Mouse (Mus musculus) mesoderm, embryonic 11.5 days (tissue): ENCODE data around the gene Olfr251.
"Not testable (repeated sequence)": the region's sequence is repeated elsewhere in the genome, so short reads cannot be mapped to it uniquely, and the experiment has no call there.

Experiments used
- DNase-seq: peaks from one replicate; pipeline ENCODE4 v3.0.0-alpha.2; 2012; ENCODE audit warnings: low read depth, low spot score

The Olfr251 gene

GRCm38 (mm10) chr9:38376786-38377185 lies at the start of gene Olfr251:
Gene Olfr251 (plus strand): TSS chr9:38377086.
- DNase-seq: no peak

DNA sequence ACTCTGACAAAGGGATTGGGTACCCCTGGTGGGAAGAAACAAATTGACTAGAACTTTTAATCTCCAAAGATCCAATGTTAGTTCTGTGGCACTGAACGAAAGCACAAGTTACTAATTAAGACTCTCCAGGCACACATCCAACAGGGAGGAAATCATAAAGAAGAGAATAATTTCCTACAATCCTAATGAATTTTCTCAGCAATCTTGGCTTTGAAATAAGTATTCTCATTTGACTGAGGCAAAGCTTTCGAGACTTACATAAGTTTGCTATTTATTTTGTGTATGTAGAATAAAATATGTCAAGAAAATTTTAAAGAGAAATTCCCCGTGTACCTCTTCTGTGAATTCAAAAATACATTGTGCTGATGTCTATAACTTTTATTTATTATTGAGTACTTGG lies 48.1 kb upstream of the Olfr251 start, which contains the start of gene Olfr25:
Olfr25 (plus strand) TSS at position 301 of the 400 bp plus-strand sequence.
- no peak for DNase-seq

DNA sequence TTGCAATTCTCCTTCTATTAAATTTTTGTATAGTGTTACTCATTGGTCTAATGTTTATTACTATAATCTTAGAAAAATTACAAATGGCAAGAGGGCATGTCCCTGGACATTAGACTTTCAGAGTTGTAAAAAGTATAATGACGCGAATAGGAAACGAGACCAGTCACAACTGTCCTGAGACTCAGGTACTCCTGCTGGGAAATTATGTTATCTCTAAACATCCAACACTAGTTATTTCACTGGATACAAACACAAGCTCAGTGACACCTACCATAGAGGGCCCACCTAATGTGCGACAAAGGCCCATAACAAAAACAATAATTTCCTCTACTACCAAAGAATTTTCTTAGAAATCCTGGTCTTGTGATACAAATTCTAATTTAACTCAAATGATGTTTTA lies 28.8 kb upstream of the Olfr251 start, which contains the start of gene Olfr898:
Olfr898 (plus strand) TSS at position 301 of the 400 bp plus-strand sequence.
- DNase-seq: no peak

DNA sequence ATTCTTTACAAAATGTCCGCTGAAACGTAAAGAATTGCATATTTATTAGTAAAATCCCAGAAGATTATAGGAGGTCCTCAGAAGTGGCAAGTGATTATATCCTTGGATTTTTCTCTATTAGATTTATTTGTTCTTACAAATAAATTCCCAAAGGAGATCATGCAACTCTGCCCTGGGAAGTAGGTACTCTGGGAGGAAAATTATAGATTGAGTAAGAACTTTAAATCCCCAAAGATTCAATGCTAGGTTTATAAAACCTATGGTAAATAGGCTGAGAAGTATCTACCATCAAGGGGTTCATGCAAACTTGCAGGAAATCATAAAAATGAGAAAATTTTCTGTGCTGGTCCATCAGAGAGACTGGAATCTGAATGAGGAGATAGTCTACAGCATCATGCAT lies 10.3 kb upstream of the Olfr251 start, which contains the start of gene Olfr250:
Olfr250 (plus strand) TSS at position 301 of the 400 bp plus-strand sequence.
- DNase-seq: no peak

DNA sequence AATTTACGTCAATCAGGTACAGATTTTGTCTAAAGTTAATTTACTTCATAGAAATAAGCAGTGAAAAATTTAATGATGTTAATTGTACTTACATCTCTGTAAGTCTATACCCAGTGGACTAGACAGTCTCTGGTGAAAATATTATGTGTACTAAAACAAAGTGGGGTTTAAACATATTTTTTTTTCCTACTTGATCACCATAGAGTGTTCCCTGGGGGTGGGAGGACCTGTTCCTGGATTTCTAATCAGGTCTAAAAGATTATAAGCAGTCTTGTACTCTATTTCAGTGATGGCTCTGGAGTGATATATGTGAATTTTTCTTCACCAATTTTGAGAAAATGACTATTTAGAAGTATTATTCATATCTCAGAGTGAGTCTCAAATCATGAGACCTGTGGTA lies 24.5 kb downstream of the Olfr251 start, which contains the start of gene Olfr147:
Olfr147 (plus strand) TSS at position 301 of the 400 bp plus-strand sequence.
- DNase-seq: no peak

GRCm38 (mm10) chr9:38407502-38407901 lies 30.6 kb downstream of the Olfr251 start:
- not testable (repeated sequence) for DNase-seq

DNA sequence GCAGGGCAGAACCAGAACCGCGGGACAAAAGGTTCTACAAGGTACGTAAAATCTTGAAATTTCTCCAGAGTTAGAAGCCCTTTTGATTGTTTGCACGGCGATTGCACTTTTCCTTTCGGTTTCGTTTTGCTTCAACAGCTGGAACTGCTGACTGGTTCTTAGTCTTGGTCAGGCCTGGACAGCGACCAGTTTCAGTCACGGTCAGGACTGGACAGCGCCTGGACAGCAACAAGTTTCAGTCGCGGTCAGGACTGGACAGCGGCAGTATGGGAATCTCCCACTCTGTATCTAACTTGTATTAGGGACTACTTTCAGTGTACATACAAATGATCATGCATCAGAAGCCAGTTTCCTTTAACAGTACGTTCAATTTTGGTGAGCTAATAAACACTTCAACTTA lies 36.6 kb downstream of the Olfr251 start:
- DNase-seq: peak; percentile 1

DNA sequence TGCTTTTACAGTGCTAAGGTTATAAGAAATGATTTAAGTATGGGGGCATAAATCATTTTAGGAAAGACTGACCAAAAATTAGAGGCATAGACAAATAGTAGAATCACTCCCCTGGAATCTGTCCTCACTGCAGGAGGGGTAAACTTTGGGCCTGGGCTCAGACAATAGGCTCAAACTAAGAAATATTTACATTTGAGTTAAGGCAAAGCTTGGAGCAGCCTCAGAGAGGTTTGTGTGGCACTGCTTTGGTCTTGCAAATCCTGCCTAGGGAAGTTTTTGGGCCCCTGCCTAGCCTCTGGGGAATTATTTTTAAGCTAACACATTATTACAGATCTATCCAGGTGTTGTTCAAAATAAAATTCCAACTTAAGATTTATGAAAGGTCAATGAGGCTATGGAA lies 46.9 kb downstream of the Olfr251 start:
- DNase-seq: no peak

- no peak for DNase-seq
These were observed 50.1 kb downstream of the Olfr251 start for GRCm38 (mm10) chr9:38427026-38427425.

GRCm38 (mm10) chr9:38429155-38429554 lies 52.3 kb downstream of the Olfr251 start, which contains the start of gene Olfr901:
Gene Olfr901 (plus strand): TSS chr9:38429455.
- DNase-seq: no peak
